Mouse (Mus musculus): ENCODE data around the gene Ugt1a1. TPM values are rescaled to one million over a fixed set of nuclear protein-coding genes. Genes with fewer than 3 reads are reported as not detected.

Gene Ugt1a1
- polyA plus RNA-seq, 2 experiments from 2014 or later, result not detected

- ATAC-seq, result peak; percentile 14
These were observed 47.3 kb downstream of the Ugt1a1 start for GRCm38 (mm10) chr1:88258881-88259642.

GRCm38 (mm10) chr1:88259643-88260024, 47.9 kb downstream of the Ugt1a1 start:
- ATAC-seq, result no peak

- ATAC-seq, result no peak
These were observed 48.4 kb downstream of the Ugt1a1 start for GRCm38 (mm10) chr1:88260114-88260513.

GRCm38 (mm10) chr1:88260604-88261377, 49.0 kb downstream of the Ugt1a1 start:
- ATAC-seq, result no peak

- no peak for ATAC-seq
These were observed 49.9 kb downstream of the Ugt1a1 start for GRCm38 (mm10) chr1:88261706-88262105.

- ATAC-seq, result peak; percentile 4
These were observed 50.5 kb downstream of the Ugt1a1 start for GRCm38 (mm10) chr1:88262255-88262654.

- no peak for ATAC-seq
These were observed 51.2 kb downstream of the Ugt1a1 start for GRCm38 (mm10) chr1:88262961-88263360.

GRCm38 (mm10) chr1:88263778-88264177, 52.0 kb downstream of the Ugt1a1 start:
- no peak for ATAC-seq

GRCm38 (mm10) chr1:88264237-88264868, 52.6 kb downstream of the Ugt1a1 start:
- ATAC-seq, result no peak

GRCm38 (mm10) chr1:88264869-88265240, 53.1 kb downstream of the Ugt1a1 start:
- no peak for ATAC-seq

- ATAC-seq, result no peak
These were observed 54.4 kb downstream of the Ugt1a1 start for GRCm38 (mm10) chr1:88266123-88266522.

- ATAC-seq, result peak; percentile 21
These were observed 55.7 kb downstream of the Ugt1a1 start for GRCm38 (mm10) chr1:88267489-88267888.

GRCm38 (mm10) chr1:88268070-88268469, 56.3 kb downstream of the Ugt1a1 start:
- no peak for ATAC-seq

Other genes starting within 250 kb of the Ugt1a1 start
- 10 to 100 TPM; 17.2 to 20.1 TPM for gene Usp40, start 203.4 kb upstream of the Ugt1a1 start, polyA plus RNA-seq (2017; shearing (Covaris generic))
- gene Ugt1a10, start 156.6 kb upstream of the Ugt1a1 start, polyA plus RNA-seq (2017; shearing (Covaris generic)), result not detected
- gene Ugt1a9, start 141.2 kb upstream of the Ugt1a1 start, polyA plus RNA-seq (2017; shearing (Covaris generic)), result under 1 TPM in 1 of 2 experiments, not detected in 1; 0.25 TPM
- gene Ugt1a8, start 124.1 kb upstream of the Ugt1a1 start, polyA plus RNA-seq (2017; shearing (Covaris generic)), result not detected
- gene Ugt1a7c, start 116.9 kb upstream of the Ugt1a1 start, polyA plus RNA-seq (2017; shearing (Covaris generic)), result under 1 TPM; 0.17 to 0.45 TPM
- gene Ugt1a6b, start 108.7 kb upstream of the Ugt1a1 start, polyA plus RNA-seq (2017; shearing (Covaris generic)), result not detected
- gene Ugt1a6a, start 77.2 kb upstream of the Ugt1a1 start, polyA plus RNA-seq (2017; shearing (Covaris generic)), result 1 to 10 TPM in 1 of 2 experiments, under 1 TPM in 1; 0.86 to 1.4 TPM
- not detected for gene Ugt1a5, start 45.9 kb upstream of the Ugt1a1 start, polyA plus RNA-seq (2017; shearing (Covaris generic))
- gene Ugt1a2, start 11.4 kb upstream of the Ugt1a1 start, polyA plus RNA-seq (2017; shearing (Covaris generic)), result not detected
- under 1 TPM; 0.48 to 0.63 TPM for gene Dnajb3, start 6.2 kb upstream of the Ugt1a1 start, polyA plus RNA-seq (2017; shearing (Covaris generic))
- gene Mroh2a, start 15.0 kb downstream of the Ugt1a1 start, polyA plus RNA-seq (2017; shearing (Covaris generic)), result 1 to 10 TPM; 1.4 to 2.5 TPM
- 10 to 100 TPM; 38.2 to 70.5 TPM for gene Hjurp, start 65.7 kb downstream of the Ugt1a1 start, polyA plus RNA-seq (2017; shearing (Covaris generic))
- not detected for gene Trpm8, start 65.7 kb downstream of the Ugt1a1 start, polyA plus RNA-seq (2017; shearing (Covaris generic))
- gene Spp2, start 195.0 kb downstream of the Ugt1a1 start, polyA plus RNA-seq (2017; shearing (Covaris generic)), result not detected